Mouse (Mus musculus): ENCODE measurements at regions not wholly inside any gene's neighbourhood (a gene's known extent, or its start where the extent isn't known, plus 50 kb on each side); places are given as distances from the start of the nearest gene placed in this dataset.
A peak's percentile ranks its signal among the peaks of the same experiment; 100 is the strongest.

DNA sequence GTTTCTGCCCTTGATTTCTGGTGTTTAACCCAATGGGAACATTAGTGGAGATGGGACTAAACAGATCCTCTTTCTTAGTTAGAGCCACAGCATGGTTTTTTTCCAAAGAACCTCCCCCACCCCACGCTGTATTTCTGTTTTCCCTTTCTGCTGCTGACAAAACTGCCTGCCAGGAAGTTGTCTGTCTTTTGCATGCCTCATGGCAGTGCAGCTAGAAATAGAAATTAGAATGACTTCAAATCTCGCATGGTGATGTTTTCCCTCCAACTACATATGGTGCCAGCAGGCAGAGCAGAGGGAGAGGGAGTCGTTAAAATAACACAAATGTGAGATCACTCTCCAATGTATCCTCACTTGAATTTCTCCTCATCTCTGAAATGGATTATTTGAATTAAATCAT, 101.0 kb upstream of the Ankrd55 start:
- DNase-seq: no peak

GRCm38 (mm10) chr13:112188313-112188712, 99.9 kb upstream of the Ankrd55 start:
- DNase-seq: no peak

- no peak for DNase-seq
Measured at GRCm38 (mm10) chr13:112188741-112189476, 99.3 kb upstream of the Ankrd55 start.

DNA sequence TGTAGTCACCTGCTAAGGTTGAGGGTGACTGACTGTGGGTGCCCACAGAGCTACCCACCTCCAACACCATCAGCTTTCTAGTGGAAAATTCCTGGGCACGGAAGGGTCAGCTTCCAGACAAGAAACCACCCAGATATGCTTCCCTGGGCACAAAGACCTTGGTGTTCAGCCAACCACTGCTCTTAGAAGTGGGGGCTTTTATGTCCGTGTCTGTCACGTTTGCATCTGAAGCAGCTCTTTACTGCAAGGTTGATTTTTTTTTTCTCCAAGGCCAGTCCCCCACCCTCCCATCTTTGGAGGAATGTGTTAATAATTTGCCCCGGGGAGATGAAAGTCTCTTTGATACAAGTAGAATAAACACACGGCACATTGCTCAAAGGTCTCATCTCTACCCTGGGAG, 98.6 kb upstream of the Ankrd55 start:
- no peak for DNase-seq

DNA sequence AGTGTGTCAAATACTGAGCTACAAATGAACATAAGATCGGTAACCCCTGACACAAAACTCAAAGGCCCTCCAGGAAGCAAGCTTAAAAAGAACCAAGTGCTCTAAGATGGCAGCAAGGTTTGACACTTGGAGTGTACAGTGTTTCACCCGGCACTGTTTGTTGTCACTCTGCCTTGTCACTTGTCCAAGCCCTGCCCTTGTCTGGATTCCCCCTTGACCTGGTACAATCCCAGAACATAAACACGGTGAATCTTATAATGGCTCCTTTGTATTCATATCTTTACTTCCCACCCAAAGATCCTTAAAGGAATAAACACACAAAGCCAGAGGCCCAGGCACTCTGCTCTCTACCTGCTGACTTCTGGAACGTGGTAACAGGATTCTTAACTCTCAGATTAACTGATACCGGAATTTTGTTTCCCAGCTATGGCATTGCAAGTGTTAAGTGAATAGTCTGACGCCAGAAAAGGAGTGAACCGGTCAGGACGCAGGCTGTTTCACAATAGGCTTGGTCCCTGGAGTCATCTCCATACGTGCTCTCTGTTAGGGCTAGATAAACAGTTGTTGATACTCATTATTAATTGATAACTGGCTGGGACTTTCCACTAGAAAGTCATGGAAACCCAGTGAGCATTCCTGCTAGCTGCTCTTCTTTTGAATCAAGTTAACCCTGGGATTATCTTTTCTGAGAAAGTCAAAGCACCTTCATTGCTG, 95.9 kb upstream of the Ankrd55 start:
- DNase-seq: no peak

GRCm38 (mm10) chr13:112193676-112194075, 94.6 kb upstream of the Ankrd55 start:
- DNase-seq: no peak

DNA sequence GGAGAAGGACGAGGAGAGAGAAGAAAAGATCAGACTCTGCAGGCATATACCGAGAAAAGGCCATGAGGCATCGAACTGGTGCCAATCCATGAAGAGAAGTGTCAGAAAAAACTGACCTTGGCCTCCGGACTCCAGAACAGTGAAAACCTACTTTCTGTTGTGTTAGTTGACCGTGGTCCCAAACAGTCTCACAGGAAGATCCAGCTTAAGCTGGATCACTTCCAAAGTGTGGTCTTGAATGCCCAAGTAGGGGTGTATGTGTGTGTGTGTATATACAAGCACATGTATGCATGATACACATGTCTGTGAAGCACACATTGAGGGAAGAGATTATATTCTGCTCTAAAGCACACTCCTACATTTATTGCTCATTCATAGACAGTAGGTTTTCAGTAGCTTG, 93.3 kb upstream of the Ankrd55 start:
- no peak for DNase-seq

DNA sequence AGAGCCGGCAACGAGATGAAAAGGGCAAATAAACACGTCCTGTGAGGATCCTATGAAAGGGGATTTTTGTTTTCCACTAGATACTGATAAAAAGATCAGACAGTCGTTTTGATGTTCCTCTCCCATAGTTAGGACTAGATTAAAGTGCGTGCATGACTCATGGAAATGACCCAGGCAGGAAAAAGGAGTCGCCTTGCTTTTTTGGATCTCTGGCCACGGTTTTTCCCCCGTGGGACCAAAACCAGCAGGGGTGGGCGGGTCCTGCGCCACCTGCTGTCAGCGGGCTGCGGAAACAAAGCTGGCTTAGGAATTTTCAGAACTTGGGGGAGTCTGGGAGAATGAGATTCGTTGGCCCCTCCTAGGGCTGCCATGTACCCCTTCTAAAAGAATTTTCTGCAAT, 91.5 kb upstream of the Ankrd55 start:
- DNase-seq: peak; percentile 48

- no peak for DNase-seq
Measured at GRCm38 (mm10) chr13:112203721-112204120, 84.5 kb upstream of the Ankrd55 start.

DNA sequence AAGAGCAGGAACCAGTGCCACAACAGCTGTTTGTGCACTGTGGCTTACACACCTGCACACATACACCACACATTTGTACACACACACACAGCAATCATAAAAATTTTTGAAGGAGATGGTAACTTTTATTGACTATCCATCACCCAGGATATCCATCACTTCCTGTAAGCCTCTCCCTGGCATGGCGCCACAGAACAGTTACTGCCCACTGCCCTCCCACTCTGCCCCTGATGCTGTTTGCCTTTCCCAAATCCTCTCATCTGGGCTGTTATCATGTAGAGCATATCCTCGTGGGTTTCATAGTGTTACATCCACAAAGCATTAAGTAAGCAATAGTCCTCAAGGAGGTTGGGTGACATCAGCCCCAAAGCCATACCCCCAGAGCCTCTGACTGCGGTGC, 84.0 kb upstream of the Ankrd55 start:
- DNase-seq: no peak

DNA sequence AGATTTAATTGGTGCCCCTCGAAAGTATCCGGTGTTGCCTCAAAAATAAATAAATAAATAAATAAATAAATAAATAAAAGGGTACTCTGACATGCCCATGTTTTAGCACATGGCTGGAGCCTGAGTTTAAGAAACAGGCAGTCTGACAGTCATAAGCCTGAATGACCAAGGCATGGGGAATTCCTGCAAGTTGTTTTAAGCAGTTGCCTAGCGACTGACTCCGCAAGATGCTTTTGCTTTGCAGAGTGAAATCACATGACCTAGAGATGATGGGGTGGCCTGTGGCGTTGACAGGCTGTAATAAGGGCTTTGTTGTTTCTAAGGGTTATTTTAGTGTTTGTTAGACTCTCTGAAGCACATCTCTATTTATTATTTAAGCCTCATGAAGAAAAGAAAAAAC, 83.4 kb upstream of the Ankrd55 start:
- DNase-seq: no peak

DNA sequence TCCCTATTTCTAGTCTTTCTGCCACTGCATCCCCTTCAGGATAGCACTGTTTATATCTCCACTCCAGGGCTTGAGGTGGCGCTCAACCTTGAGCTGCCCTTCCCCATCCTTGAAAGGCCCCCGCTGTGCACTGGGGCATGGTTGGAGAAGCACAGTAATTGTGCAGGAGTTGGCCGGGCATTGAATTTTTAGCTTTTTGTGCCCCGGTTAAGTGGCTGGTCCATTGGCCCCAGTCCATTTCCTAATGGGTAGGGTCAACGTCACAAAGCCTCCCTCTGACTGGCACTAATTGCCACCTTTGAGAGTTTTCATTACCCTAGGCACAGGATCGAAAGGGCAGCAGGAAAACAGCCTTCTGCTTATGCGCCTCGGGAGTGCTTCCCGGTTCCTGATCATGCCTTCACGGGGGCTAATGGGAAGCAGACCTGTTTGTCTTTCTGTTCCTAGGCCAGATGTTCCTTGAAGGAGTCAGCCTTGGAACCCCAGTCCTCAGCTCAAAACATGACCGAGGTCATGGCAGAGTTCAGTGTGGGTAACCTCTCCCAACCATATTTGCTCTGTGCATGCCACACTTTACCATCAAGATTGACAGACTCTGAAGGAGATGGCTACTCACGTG, 80.5 kb upstream of the Ankrd55 start:
- DNase-seq: no peak

GRCm38 (mm10) chr13:112211841-112212240, 76.4 kb upstream of the Ankrd55 start:
- DNase-seq: no peak

DNA sequence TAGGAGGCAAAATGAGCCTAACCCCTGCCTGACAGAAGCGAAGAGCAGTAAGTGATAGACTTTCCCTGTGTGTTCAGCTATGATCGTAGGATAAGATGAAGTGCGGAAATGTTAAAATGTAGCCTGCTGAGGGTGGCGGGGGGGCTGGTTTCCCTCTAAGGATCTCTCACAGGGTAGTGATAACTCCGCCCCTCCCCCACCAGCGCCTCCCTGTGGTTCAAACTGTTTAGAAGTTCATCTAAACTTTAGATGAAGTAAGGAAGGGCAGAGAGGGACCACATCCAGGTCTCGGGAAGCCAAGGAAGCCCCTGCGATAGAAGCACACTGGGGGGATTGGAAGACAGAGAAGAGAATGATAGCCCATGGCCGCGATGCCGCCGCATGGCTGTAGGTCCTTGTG, 75.9 kb upstream of the Ankrd55 start:
- DNase-seq: no peak

DNA sequence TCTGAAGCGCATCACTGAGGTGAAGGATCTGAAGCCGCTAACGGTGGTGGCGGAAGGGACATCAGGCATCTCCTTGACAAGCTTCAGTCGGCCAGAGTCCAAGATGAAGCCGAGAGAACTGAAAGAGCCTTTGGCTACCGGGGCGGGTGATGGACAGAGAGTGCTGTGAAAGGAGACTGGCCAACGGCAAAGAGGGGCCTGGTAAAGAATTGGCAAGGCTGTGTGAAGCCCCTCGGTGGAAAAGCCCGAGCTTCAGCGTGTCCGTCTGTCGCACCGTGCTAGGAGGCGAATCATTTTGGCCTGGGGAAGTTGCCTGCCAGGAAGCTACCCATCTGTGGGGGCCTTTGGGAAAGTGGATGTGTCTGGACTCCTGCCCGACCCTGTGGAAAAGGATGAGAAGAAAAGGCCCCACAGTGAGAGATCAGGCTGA, 74.6 kb upstream of the Ankrd55 start:
- no peak for DNase-seq

DNA sequence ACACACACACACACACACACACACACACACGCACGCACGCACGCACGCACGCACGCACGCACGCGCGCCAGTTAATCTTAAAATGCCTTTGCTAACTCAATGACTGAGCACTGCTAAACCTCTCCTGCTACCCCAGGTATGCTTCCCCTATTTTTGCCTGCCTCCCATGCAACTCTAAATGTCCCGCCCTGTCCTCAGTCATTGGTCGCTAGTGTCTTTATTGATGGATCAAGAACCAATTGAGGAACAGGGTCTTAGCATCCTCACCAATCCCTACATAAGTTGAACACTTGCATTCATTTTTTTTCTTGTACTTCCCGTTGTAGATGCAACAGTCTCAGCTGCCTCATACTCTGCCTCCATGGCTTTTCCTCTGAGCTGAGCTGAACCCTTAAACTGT, 72.2 kb upstream of the Ankrd55 start:
- DNase-seq: no peak

DNA sequence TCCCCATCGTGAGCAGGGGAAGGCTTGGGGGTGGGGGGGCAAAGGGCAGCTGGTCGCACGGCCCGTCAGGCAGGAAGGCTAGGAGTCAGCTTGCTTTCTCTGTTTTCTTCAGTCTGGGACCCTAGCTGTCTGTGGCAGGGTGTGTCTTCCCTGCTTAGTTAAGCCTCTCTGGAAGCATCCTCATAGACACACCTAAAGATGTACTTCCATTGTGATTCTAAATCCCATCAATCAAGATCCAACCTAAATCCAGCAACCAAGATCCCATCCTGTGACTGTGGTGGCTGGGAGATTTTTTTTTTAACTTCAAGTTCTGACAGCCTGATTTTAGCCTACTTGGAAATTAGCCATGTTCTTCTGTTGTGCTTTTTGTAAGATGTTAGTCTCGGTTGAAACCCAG, 69.9 kb upstream of the Ankrd55 start:
- DNase-seq: no peak

DNA sequence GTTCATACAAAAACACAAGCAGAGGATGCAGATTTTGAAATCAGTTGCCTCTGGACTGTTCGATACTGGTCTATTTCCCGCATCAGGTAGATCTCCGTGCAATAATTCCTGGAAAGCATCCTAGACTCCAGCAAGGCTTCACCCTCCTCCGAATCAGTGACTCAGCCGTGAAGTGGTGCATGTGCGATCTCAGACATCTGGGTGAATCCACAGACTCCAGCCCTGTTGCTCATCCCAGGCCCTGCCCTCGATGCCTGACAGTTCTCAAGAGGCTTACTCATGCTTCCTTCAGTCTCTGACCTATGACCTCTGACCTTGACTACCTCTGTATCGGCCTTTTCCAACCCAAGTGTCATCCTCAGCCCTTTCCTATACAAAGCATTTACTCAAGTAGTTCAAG, 68.1 kb upstream of the Ankrd55 start:
- no peak for DNase-seq

DNA sequence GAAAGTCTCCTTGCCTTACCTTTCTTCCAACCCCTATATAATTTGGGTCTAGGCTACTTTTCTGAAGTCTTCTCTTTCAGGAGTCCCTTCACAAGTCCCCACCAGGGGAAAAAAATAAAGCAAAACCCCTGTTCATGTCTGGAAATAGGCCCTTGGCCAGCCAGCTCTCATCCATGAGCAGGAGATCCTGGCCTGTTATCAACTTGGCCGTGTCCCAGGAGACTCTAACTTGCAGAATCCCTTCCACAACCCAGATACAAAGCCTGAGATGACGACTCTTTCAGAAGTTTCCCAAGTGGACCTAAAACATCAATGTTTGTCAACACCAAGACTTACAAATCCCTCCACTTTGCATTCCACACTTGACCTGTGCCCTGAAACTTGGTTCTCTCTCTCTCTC, 64.6 kb upstream of the Ankrd55 start:
- DNase-seq: no peak

DNA sequence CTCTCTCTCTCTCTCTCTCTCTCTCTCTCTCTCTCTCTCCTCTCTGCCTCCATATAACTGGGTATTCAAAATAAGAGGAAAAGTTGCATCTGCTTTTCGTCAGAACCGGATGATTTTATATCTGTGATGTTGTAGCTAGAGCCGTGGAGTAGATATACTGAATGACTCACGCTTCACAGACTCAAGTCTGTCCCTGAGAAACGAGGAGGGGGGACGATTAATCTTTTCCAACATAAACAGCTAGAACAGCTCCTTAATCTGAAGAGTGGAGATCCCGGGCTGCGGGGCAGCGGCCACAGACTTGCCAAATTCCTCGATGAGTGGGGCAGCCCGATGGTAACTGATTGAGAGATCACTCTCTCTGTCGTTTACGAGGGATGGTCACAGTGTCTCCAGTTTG, 60.5 kb upstream of the Ankrd55 start:
- DNase-seq: no peak

DNA sequence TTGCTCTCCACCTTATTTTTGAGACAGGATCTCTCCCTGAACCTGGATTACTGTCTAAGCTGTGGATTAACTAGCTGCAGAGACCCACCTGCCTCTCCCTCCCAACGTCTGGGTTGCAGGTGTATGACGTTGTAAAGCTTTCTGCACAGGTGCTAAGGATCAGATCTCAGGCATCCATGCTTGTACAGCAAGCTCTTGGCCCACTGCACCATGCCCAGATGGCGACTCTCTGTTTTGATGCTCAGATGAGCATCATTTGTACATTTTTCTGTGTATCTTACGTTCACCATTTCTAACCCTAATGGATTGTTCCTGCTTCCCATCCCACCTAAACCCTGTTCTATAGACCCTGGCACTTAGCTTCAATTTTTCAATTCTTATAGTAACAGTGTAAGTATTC, 59.4 kb upstream of the Ankrd55 start:
- no peak for DNase-seq

- no peak for DNase-seq
Measured at GRCm38 (mm10) chr13:112230176-112230575, 58.1 kb upstream of the Ankrd55 start.

- no peak for DNase-seq
Measured at GRCm38 (mm10) chr13:112234695-112235094, 53.6 kb upstream of the Ankrd55 start.

- DNase-seq: no peak
Measured at GRCm38 (mm10) chr13:112236956-112237355, 51.3 kb upstream of the Ankrd55 start.

Data from liver (tissue).